Mouse (Mus musculus) liver, postnatal 0 days (tissue): ENCODE measurements at regions not wholly inside any gene's neighbourhood (a gene's known extent, or its start where the extent isn't known, plus 50 kb on each side); places are given as distances from the start of the nearest gene placed in this dataset.

ENCODE experiments used
- ATAC-seq: fragments of 200-750 bp; cut with Nextera tagmentation; 2 replicates; pipeline ENCODE4 v1.8.0; 2017; ENCODE audit warnings: mild to moderate bottlenecking, moderate library complexity
- DNase-seq: peaks from one replicate; pipeline ENCODE4 v3.0.0-alpha.2; 2016
- H3K27ac ChIP-seq: fragments of 300-500 bp; sonication (generic); 2 replicates; pipeline ENCODE4 v1.5.1; 2014; ENCODE audit warnings: antibody characterized with exemption, moderate library complexity, mild to moderate bottlenecking, low read depth
- H3K27me3 ChIP-seq: fragments of 300-500 bp; sonication (generic); 2 replicates; pipeline ENCODE4 v1.6.1; 2014; ENCODE audit warnings: low read length, control low read depth, mixed read lengths; ENCODE audit not compliant: insufficient read depth
- H3K36me3 ChIP-seq: fragments of 300-500 bp; sonication (generic); replicated peaks from 2 replicates; pipeline ENCODE4 v1.6.1; 2014; ENCODE audit warnings: mild to moderate bottlenecking, control low read depth, low read length, moderate library complexity, mixed read lengths; ENCODE audit not compliant: insufficient read depth
- H3K4me1 ChIP-seq: fragments of 300-500 bp; sonication (generic); 2 replicates; pipeline ENCODE4 v1.6.1; 2014; ENCODE audit warnings: antibody characterized with exemption, mild to moderate bottlenecking, control low read depth; ENCODE audit not compliant: insufficient read depth
- H3K4me2 ChIP-seq: fragments of 300-500 bp; sonication (generic); 2 replicates; pipeline ENCODE4 v1.6.1; 2014; ENCODE audit warnings: low read depth, mild to moderate bottlenecking, low read length, moderate library complexity, mixed read lengths
- H3K4me3 ChIP-seq: fragments of 300-500 bp; sonication (generic); 2 replicates; pipeline ENCODE4 v1.5.1; 2014; ENCODE audit warnings: low read depth, low read length
- H3K9ac ChIP-seq: fragments of 300-500 bp; sonication (generic); replicated peaks from 2 replicates; pipeline ENCODE4 v1.6.1; 2014; ENCODE audit warnings: mild to moderate bottlenecking, moderate library complexity
- H3K9me3 ChIP-seq: fragments of 300-500 bp; sonication (generic); 2 replicates; pipeline ENCODE4 v1.6.1; 2016; ENCODE audit warnings: mild to moderate bottlenecking, control low read depth, low read length, mixed read lengths
- CTCF ChIP-seq: sonication (generic); IDR thresholded peaks from 2 replicates; pipeline ENCODE4 v1.5.1; 2016; ENCODE audit warnings: antibody characterized with exemption, low read depth
- EP300 ChIP-seq: IDR thresholded peaks from 2 replicates; pipeline ENCODE4 v1.6.1; 2016; ENCODE audit warnings: antibody characterized with exemption, low read depth, mild to moderate bottlenecking
- WGBS: fragments of 180-500 bp; shearing (Covaris S2); extraction: QIAGEN DNeasy Blood & Tissue Kit; methylation state at CpG from one replicate; pipeline ENCODE4 v1.1.7; 2014; ENCODE audit not compliant: insufficient replicate concordance; 5-methylcytosine and 5-hydroxymethylcytosine counted together

GRCm38 (mm10) chr3:115824792-115825191 lies 62.8 kb upstream of the Dph5 start:
- DNase-seq (no peak), ATAC-seq (no peak)
- H3K9me3 ChIP-seq, result no peaks in the 10 kb centered on the region
- TF ChIP-seq EP300 (no peak), CTCF (no peak)
- H3K27ac ChIP-seq, result no peak overlapping the region
- no peaks in the 10 kb centered on the region for H3K36me3 ChIP-seq
- H3K4me3 ChIP-seq, result no peak overlapping the region
- no peaks in the 10 kb centered on the region for H3K27me3 ChIP-seq
- no peak overlapping the region for H3K9ac ChIP-seq
- H3K4me1 ChIP-seq, result no peaks in the 10 kb centered on the region; the same call in 1 of the 2 replicates
- no peak overlapping the region for H3K4me2 ChIP-seq
- 65% methylated on average over 2 of the region's 2 CpGs for WGBS

GRCm38 (mm10) chr3:115835381-115835780 lies 52.3 kb upstream of the Dph5 start:
- Histone ChIP-seq H3K4me3 (no peak overlapping the region), H3K9ac (no peak overlapping the region), H3K27me3 (no peaks in the 10 kb centered on the region), H3K4me1 (no peaks in the 10 kb centered on the region), H3K36me3 (no peaks in the 10 kb centered on the region), H3K4me2 (no peak overlapping the region), H3K27ac (no peak overlapping the region), H3K9me3 (no peaks in the 10 kb centered on the region)
- ATAC-seq (no peak), DNase-seq (no peak)
- TF ChIP-seq CTCF (no peak), EP300 (no peak)

- TF ChIP-seq CTCF (no peak), EP300 (no peak)
- WGBS, result 88% methylated on average over 1 of the region's 1 CpGs
Measured at GRCm38 (mm10) chr3:115837617-115838216, 49.9 kb upstream of the Dph5 start.

More at GRCm38 (mm10) chr3:115837617-115838216, 49.9 kb upstream of the Dph5 start:
- no peaks in the 10 kb centered on the region for H3K27me3 ChIP-seq
- no peak for ATAC-seq
- H3K36me3 ChIP-seq, result no peaks in the 10 kb centered on the region
- no peak overlapping the region for H3K4me3 ChIP-seq
- H3K9me3 ChIP-seq, result no peaks in the 10 kb centered on the region
- no peak overlapping the region for H3K4me2 ChIP-seq
- DNase-seq, result no peak
- H3K4me1 ChIP-seq, result no peaks in the 10 kb centered on the region
- no peak overlapping the region for H3K27ac ChIP-seq
- no peak overlapping the region for H3K9ac ChIP-seq
